Mouse (Mus musculus): ENCODE measurements around the gene Mthfd2l. TPM values are rescaled to one million over a fixed set of nuclear protein-coding genes. Genes with fewer than 3 reads are reported as not detected.

Gene Mthfd2l
- polyA plus RNA-seq, 1 experiment from 2014 or later = 59.5 TPM

- peaks cover 8% of the 10 kb centered on the region; the same call in 1 of the 2 replicates for H3K36me3 ChIP-seq
- H3K4me1 ChIP-seq = no peaks in the 10 kb centered on the region
- H3K4me2 ChIP-seq (replicated peaks) = no peak overlapping the region
- no peaks in the 10 kb centered on the region for H3K27me3 ChIP-seq
- H3K27ac ChIP-seq = no peak overlapping the region
- no peak overlapping the region for H3K4me3 ChIP-seq
- no peak for ATAC-seq (ENCODE audit: low FRiP score, low read depth)
- no peaks in the 10 kb centered on the region for H3K9me3 ChIP-seq
- H3K9ac ChIP-seq = no peak overlapping the region
- WGBS = 86% methylated on average over 8 of the region's 8 CpGs
These were observed 22.0 kb downstream of the Mthfd2l start for GRCm38 (mm10) chr5:90952731-90953481.

DNA sequence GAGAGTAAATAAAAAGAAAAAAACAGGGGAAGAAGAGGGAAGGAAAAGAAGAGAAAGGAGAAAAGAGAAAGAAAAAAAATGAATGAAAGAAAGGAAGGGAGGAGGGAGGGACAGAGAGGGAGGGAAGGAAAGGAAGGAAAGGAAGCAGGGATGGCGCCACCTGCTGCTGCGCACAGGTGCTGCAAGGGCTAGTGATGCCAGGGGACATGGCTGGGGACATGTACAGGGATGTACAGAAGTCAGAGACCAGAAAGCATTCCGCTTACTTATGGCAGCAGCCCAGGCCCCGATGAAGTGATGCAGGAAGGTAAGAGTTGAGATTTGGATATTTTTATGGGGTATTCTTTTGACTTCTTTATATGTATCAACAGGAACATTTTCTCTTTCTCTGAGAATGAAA, 33.4 kb downstream of the Mthfd2l start:
- no peaks in the 10 kb centered on the region for H3K9me3 ChIP-seq
- no peak overlapping the region for H3K4me2 ChIP-seq (replicated peaks)
- no peak overlapping the region for H3K27ac ChIP-seq
- no peak overlapping the region for H3K4me3 ChIP-seq
- H3K9ac ChIP-seq = no peak overlapping the region
- 76% methylated on average over 4 of the region's 4 CpGs for WGBS
- ATAC-seq (ENCODE audit: low FRiP score, low read depth) = no peak
- H3K4me1 ChIP-seq = no peaks in the 10 kb centered on the region
- H3K27me3 ChIP-seq = no peaks in the 10 kb centered on the region
- H3K36me3 ChIP-seq = peaks cover 6% of the 10 kb centered on the region

DNA sequence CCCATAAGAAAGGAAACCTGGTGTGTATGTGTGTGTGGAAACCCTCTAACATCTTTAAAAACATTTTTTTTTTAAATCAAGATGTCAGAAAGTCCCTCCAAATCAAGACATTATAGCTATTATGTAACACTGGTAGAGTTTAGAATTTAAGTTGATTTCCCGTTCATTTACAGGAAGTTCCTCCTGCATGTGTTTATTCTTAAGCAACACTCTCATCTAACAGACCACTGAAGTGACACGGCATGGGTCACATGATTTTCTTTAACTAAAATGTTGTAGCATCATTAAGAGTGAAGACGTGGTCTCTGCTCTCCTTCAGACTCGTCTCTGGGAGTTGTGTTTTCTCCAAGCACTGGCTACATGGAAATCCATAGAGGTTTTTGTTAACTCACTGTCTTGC, 33.8 kb downstream of the Mthfd2l start:
- Histone ChIP-seq H3K27me3 (no peaks in the 10 kb centered on the region), H3K4me2 (replicated peaks) (no peak overlapping the region), H3K9me3 (no peaks in the 10 kb centered on the region), H3K4me3 (no peak overlapping the region), H3K27ac (no peak overlapping the region), H3K4me1 (no peaks in the 10 kb centered on the region), H3K36me3 (peaks cover 2% of the 10 kb centered on the region), H3K9ac (no peak overlapping the region)
- no peak for ATAC-seq (ENCODE audit: low FRiP score, low read depth)
- 85% methylated on average over 4 of the region's 4 CpGs for WGBS

DNA sequence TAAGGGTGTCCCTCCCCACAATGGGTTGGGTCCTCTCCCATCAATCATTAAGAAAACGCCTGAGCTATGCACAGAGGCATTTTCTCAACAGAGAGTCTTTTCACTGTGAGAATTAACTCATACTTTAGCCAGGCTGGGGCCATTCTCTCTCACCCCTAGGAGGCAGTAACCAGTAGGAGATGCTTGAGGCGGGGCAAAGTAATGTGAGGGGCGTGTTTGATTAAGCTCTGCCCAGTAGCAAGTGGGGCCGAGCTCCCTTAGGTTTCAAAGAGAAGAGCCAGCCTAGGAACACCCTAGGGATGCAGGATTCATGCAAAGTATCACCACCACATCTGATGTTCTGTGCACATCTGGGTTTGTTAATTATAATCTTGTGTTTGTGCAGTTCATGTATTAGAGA, 34.5 kb downstream of the Mthfd2l start:
- Histone ChIP-seq H3K27me3 (no peaks in the 10 kb centered on the region), H3K27ac (no peak overlapping the region), H3K4me2 (replicated peaks) (no peak overlapping the region), H3K9ac (no peak overlapping the region), H3K4me3 (no peak overlapping the region), H3K9me3 (no peaks in the 10 kb centered on the region), H3K4me1 (no peaks in the 10 kb centered on the region), H3K36me3 (no peaks in the 10 kb centered on the region)
- 68% methylated on average over 4 of the region's 4 CpGs for WGBS
- no peak for ATAC-seq (ENCODE audit: low FRiP score, low read depth)

DNA sequence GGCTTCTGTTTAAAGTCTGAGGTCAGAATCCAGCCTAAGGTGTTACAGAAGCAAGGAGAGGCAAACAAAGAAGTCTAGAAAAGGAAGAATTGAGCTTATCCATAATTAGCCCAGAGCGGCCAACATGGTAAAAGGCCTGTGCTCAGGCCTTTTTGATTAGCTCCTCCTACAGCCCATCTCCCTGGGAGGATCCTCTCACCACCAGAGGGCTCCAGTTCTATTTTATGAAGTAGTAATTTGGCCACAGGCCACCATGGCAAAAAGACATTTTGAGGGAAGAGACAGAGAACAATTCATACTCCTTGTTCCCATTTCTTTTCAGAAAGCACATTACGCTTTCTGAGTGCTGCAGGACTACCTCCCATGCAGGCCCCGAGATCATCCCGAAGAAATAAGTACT, 46.3 kb downstream of the Mthfd2l start:
- WGBS = 78% methylated on average over 4 of the region's 4 CpGs
- H3K4me2 ChIP-seq (replicated peaks) = no peak overlapping the region
- H3K9me3 ChIP-seq = no peaks in the 10 kb centered on the region
- no peaks in the 10 kb centered on the region for H3K4me1 ChIP-seq
- no peak overlapping the region for H3K9ac ChIP-seq
- no peak overlapping the region for H3K27ac ChIP-seq
- H3K4me3 ChIP-seq = no peak overlapping the region
- H3K27me3 ChIP-seq = no peaks in the 10 kb centered on the region
- H3K36me3 ChIP-seq = peaks cover 11% of the 10 kb centered on the region; the same call in 1 of the 2 replicates
- no peak for ATAC-seq (ENCODE audit: low FRiP score, low read depth)

- no peak overlapping the region for H3K4me2 ChIP-seq (replicated peaks)
- no peak for ATAC-seq (ENCODE audit: low FRiP score, low read depth)
- no peak overlapping the region for H3K9ac ChIP-seq
- WGBS = 87% methylated on average over 7 of the region's 7 CpGs
- H3K4me3 ChIP-seq = no peak overlapping the region
- no peaks in the 10 kb centered on the region for H3K4me1 ChIP-seq
- peaks cover 8% of the 10 kb centered on the region; the same call in 1 of the 2 replicates for H3K36me3 ChIP-seq
- H3K9me3 ChIP-seq = no peaks in the 10 kb centered on the region
- no peaks in the 10 kb centered on the region for H3K27me3 ChIP-seq
- H3K27ac ChIP-seq = no peak overlapping the region
These were observed 49.4 kb downstream of the Mthfd2l start for GRCm38 (mm10) chr5:90980297-90980696.

GRCm38 (mm10) chr5:90987605-90988004, 56.7 kb downstream of the Mthfd2l start:
- no peak for ATAC-seq (ENCODE audit: low FRiP score, low read depth)
- Histone ChIP-seq H3K27me3 (no peaks in the 10 kb centered on the region), H3K4me2 (replicated peaks) (no peak overlapping the region), H3K9ac (no peak overlapping the region), H3K9me3 (no peaks in the 10 kb centered on the region), H3K36me3 (peaks cover 4% of the 10 kb centered on the region; the same call in 1 of the 2 replicates), H3K4me1 (no peaks in the 10 kb centered on the region), H3K27ac (no peak overlapping the region), H3K4me3 (no peak overlapping the region)
- WGBS = 47% methylated on average over 5 of the region's 5 CpGs

DNA sequence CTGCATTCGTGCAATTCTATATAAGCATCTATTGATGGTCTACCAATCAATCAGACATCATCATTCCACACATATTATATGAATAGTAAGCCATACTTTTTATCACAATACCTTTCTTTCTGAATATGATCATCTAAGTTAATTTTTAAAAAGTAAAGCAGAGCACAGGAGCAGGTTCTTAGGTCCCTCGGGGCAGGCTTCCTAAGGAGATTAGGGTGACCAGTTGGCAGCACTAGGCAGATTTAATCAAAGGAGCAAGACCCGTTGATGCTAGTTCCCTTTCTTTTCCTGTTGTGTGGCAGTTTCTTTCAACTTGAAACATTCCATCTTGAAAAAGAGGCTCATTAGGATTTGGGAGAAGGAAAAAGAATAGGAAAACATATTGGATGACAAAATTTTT, 57.2 kb downstream of the Mthfd2l start:
- no peak overlapping the region for H3K4me3 ChIP-seq
- no peak for ATAC-seq (ENCODE audit: low FRiP score, low read depth)

GRCm38 (mm10) chr5:90988592-90988991, 57.7 kb downstream of the Mthfd2l start:
- Histone ChIP-seq H3K36me3 (peaks cover 4% of the 10 kb centered on the region; the same call in 1 of the 2 replicates), H3K27me3 (no peaks in the 10 kb centered on the region), H3K4me3 (no peak overlapping the region), H3K4me1 (no peaks in the 10 kb centered on the region), H3K9ac (no peak overlapping the region), H3K27ac (no peak overlapping the region), H3K4me2 (replicated peaks) (no peak overlapping the region), H3K9me3 (no peaks in the 10 kb centered on the region)
- WGBS = 91% methylated on average over 4 of the region's 4 CpGs
- ATAC-seq (ENCODE audit: low FRiP score, low read depth) = no peak

More for the DNA sequence above, 57.2 kb downstream of the Mthfd2l start:
- peaks cover 4% of the 10 kb centered on the region; the same call in 1 of the 2 replicates for H3K36me3 ChIP-seq
- no peaks in the 10 kb centered on the region for H3K9me3 ChIP-seq
- 86% methylated on average over 3 of the region's 3 CpGs for WGBS
- H3K27ac ChIP-seq = no peak overlapping the region
- H3K4me2 ChIP-seq (replicated peaks) = no peak overlapping the region
- H3K4me1 ChIP-seq = no peaks in the 10 kb centered on the region
- H3K27me3 ChIP-seq = no peaks in the 10 kb centered on the region
- no peak overlapping the region for H3K9ac ChIP-seq

GRCm38 (mm10) chr5:90999942-91000341, 69.0 kb downstream of the Mthfd2l start:
- Histone ChIP-seq H3K27me3 (no peaks in the 10 kb centered on the region), H3K9me3 (no peaks in the 10 kb centered on the region), H3K4me1 (no peaks in the 10 kb centered on the region), H3K27ac (no peak overlapping the region), H3K4me2 (replicated peaks) (no peak overlapping the region), H3K4me3 (no peak overlapping the region), H3K36me3 (peaks cover 6% of the 10 kb centered on the region; the same call in 1 of the 2 replicates), H3K9ac (no peak overlapping the region)
- no peak for ATAC-seq (ENCODE audit: low FRiP score, low read depth)
- 91% methylated on average over 8 of the region's 8 CpGs for WGBS

DNA sequence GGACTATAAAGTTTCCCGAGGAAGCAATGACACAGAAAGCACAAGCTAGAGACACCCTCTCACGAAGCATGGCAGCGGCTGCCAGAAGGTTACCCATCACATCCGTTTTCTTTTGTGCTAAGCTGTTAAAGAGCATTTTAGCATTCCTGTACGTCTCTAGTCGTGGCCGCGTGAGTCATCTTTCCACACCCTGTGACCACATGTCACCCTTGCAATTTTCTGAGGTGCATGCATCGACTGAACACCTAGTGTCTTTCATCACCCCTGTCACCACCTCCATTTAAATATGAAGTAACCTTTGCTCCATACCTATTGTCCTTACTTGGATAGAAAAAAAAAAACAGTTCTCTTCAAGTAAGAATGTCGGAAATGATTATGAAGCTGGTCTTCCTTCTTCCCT, 84.3 kb downstream of the Mthfd2l start:
- H3K4me1 ChIP-seq = no peaks in the 10 kb centered on the region
- ATAC-seq (ENCODE audit: low FRiP score, low read depth) = no peak
- no peaks in the 10 kb centered on the region for H3K36me3 ChIP-seq
- H3K27me3 ChIP-seq = no peaks in the 10 kb centered on the region
- no peaks in the 10 kb centered on the region for H3K9me3 ChIP-seq
- H3K9ac ChIP-seq = no peak overlapping the region
- no peak overlapping the region for H3K27ac ChIP-seq
- WGBS = 82% methylated on average over 10 of the region's 10 CpGs
- H3K4me2 ChIP-seq (replicated peaks) = no peak overlapping the region
- H3K4me3 ChIP-seq = no peak overlapping the region

- no peaks in the 10 kb centered on the region for H3K36me3 ChIP-seq
- no peaks in the 10 kb centered on the region for H3K27me3 ChIP-seq
- no peak overlapping the region for H3K4me2 ChIP-seq (replicated peaks)
- no peak overlapping the region for H3K27ac ChIP-seq
- 89% methylated on average over 8 of the region's 8 CpGs for WGBS
- no peak overlapping the region for H3K4me3 ChIP-seq
- no peak overlapping the region for H3K9ac ChIP-seq
- H3K9me3 ChIP-seq = no peaks in the 10 kb centered on the region
- ATAC-seq (ENCODE audit: low FRiP score, low read depth) = no peak
- no peaks in the 10 kb centered on the region for H3K4me1 ChIP-seq
These were observed 92.2 kb downstream of the Mthfd2l start for GRCm38 (mm10) chr5:91023114-91023513.

- WGBS = 76% methylated on average over 6 of the region's 6 CpGs
These were observed 96.2 kb downstream of the Mthfd2l start, which contains the start of gene Epgn for GRCm38 (mm10) chr5:91027164-91027563. Gene Epgn (plus strand): TSS chr5:91027464.

More at GRCm38 (mm10) chr5:91027164-91027563, 96.2 kb downstream of the Mthfd2l start, which contains the start of gene Epgn:
- Histone ChIP-seq H3K27ac (no peak within 1 kb of the TSS), H3K4me1 (no peaks in the 10 kb centered on the region), H3K4me3 (no peak within 1 kb of the TSS), H3K9me3 (no peaks in the 10 kb centered on the region), H3K4me2 (replicated peaks) (no peak within 1 kb of the TSS), H3K27me3 (no peaks in the 10 kb centered on the region), H3K9ac (no peak within 1 kb of the TSS), H3K36me3 (no peaks in the 10 kb centered on the region)
- ATAC-seq (ENCODE audit: low FRiP score, low read depth) = no peak

Measured in limb, embryonic 13.5 days (tissue).